Mouse (Mus musculus) adrenal gland, postnatal 10 days (tissue): Measurements from ENCODE around the gene Fzd5. TPM values are rescaled to one million over a fixed set of nuclear protein-coding genes. Genes with fewer than 3 reads are reported as not detected.

Source experiments
- DNase-seq: peaks from one replicate; pipeline ENCODE4 v3.0.0; 2021; ENCODE audit warnings: mixed read lengths
- total RNA-seq, 2 experiments: library from RNA; stranded (reverse); gene quantifications; 2 replicates each; pipeline ENCODE4 v1.2.3; 2021

Gene Fzd5
- total RNA-seq, 2 experiments from 2014 or later = 12.1 to 13.7 TPM

GRCm38 (mm10) chr1:64684440-64684839, 53.1 kb downstream of the Fzd5 start:
- no peak for DNase-seq

GRCm38 (mm10) chr1:64683039-64683438, 54.5 kb downstream of the Fzd5 start:
- DNase-seq = no peak

- DNase-seq = no peak
These were observed 56.1 kb downstream of the Fzd5 start for GRCm38 (mm10) chr1:64681499-64681898.

Other genes starting within 250 kb of the Fzd5 start
- 10 to 100 TPM; 35.2 to 43.6 TPM for gene Creb1, start 205.1 kb downstream of the Fzd5 start, total RNA-seq
- gene Mettl21a, start 120.5 kb downstream of the Fzd5 start, total RNA-seq = 10 to 100 TPM; 14.2 to 15.3 TPM
- gene Ccnyl1, start 47.3 kb downstream of the Fzd5 start, total RNA-seq = 10 to 100 TPM; 18.1 to 22.4 TPM
- gene Plekhm3, start 219.1 kb upstream of the Fzd5 start, total RNA-seq = 10 to 100 TPM; 16.2 to 22.5 TPM